Mouse (Mus musculus) lung, postnatal 0 days (tissue): ENCODE data around the gene Gpc6. TPM values are rescaled to one million over a fixed set of nuclear protein-coding genes. Genes with fewer than 3 reads are reported as not detected.

Experiments
- ATAC-seq: fragments of 200-750 bp; cut with Nextera tagmentation; 2 replicates; pipeline ENCODE4 v1.8.0; 2017; ENCODE audit warnings: moderate library complexity
- DNase-seq: peaks from one replicate; pipeline ENCODE4 v3.0.0-alpha.2; 2016; ENCODE audit warnings: low spot score
- H3K27ac ChIP-seq: fragments of 300-500 bp; sonication (generic); 2 replicates; pipeline ENCODE4 v1.5.1; 2014; ENCODE audit warnings: antibody characterized with exemption, mild to moderate bottlenecking, low read length, mixed read lengths
- H3K27me3 ChIP-seq: fragments of 300-500 bp; sonication (generic); replicated peaks from 2 replicates; pipeline ENCODE4 v1.6.1; 2014; ENCODE audit warnings: low read length, mixed read lengths; ENCODE audit not compliant: insufficient read depth
- H3K36me3 ChIP-seq: fragments of 300-500 bp; sonication (generic); 2 replicates; pipeline ENCODE4 v1.6.1; 2014; ENCODE audit warnings: low read length, mixed read lengths; ENCODE audit not compliant: insufficient read depth
- H3K4me1 ChIP-seq: fragments of 300-500 bp; sonication (generic); 2 replicates; pipeline ENCODE4 v1.6.1; 2014; ENCODE audit warnings: antibody characterized with exemption, low read depth, low read length, mixed read lengths; ENCODE audit not compliant: insufficient read depth
- H3K4me2 ChIP-seq: fragments of 300-500 bp; sonication (generic); replicated peaks from 2 replicates; pipeline ENCODE4 v1.6.1; 2014; ENCODE audit warnings: low read depth, mild to moderate bottlenecking, low read length, moderate library complexity, mixed read lengths
- H3K4me3 ChIP-seq: fragments of 300-500 bp; sonication (generic); 2 replicates; pipeline ENCODE4 v1.5.1; 2014; ENCODE audit warnings: low read depth, low read length
- H3K9ac ChIP-seq: fragments of 300-500 bp; sonication (generic); replicated peaks from 2 replicates; pipeline ENCODE4 v1.6.1; 2014; ENCODE audit warnings: low read depth, mild to moderate bottlenecking
- H3K9me3 ChIP-seq: fragments of 300-500 bp; sonication (generic); 2 replicates; pipeline ENCODE4 v1.6.1; 2016; ENCODE audit warnings: low read length, mixed read lengths
- CTCF ChIP-seq: IDR thresholded peaks from 2 replicates; pipeline ENCODE4 v1.5.1; 2016; ENCODE audit warnings: antibody characterized with exemption, mild to moderate bottlenecking
- EP300 ChIP-seq: IDR thresholded peaks from 2 replicates; pipeline ENCODE4 v1.6.1; 2016; ENCODE audit warnings: antibody characterized with exemption, mild to moderate bottlenecking, control low read depth
- WGBS: fragments of 180-500 bp; shearing (Covaris S2); extraction: QIAGEN DNeasy Blood & Tissue Kit; methylation state at CpG from one replicate; pipeline ENCODE4 v1.1.7; 2014; 5-methylcytosine and 5-hydroxymethylcytosine counted together
- polyA plus RNA-seq: library from polyadenylated mRNA; unstranded; fragments of >200 nt; fragmentation: Nextera tagmentation; extraction: Ambion mirVana; gene quantifications from 2 replicates; pipeline ENCODE4 v1.2.1, GENCODE M21; 2015

Gpc6 gene
- polyA plus RNA-seq, result 3.1 and 3.2 TPM in 2 replicates

GRCm38 (mm10) chr14:116924876-116925601 lies at the start of gene Gpc6:
Gene Gpc6, plus strand, starts transcription at chr14:116925315.
- H3K36me3 ChIP-seq, result no peaks in the 10 kb centered on the region
- no peak for TF ChIP-seq EP300
- no peak for TF ChIP-seq CTCF
- H3K9ac ChIP-seq, result peak within 1 kb of the TSS; percentile 32; the same call in 1 of the 2 replicates
- ATAC-seq (peak; percentile 73), DNase-seq (peak; percentile 92)
- under 1% methylated on average over 38 of the region's 38 CpGs for WGBS
- H3K27me3 ChIP-seq, result no peaks in the 10 kb centered on the region
- H3K9me3 ChIP-seq, result no peaks in the 10 kb centered on the region
- peak within 1 kb of the TSS; percentile 99 for H3K4me2 ChIP-seq
- H3K4me3 ChIP-seq, result peak within 1 kb of the TSS; percentile 54
- H3K4me1 ChIP-seq, result no peaks in the 10 kb centered on the region
- H3K27ac ChIP-seq, result no peak within 1 kb of the TSS

GRCm38 (mm10) chr14:116882480-116883044 lies 42.6 kb upstream of the Gpc6 start:
- no peak overlapping the region for H3K4me2 ChIP-seq
- H3K27ac ChIP-seq, result no peak overlapping the region
- H3K9ac ChIP-seq, result no peak overlapping the region
- H3K9me3 ChIP-seq, result no peaks in the 10 kb centered on the region
- DNase-seq, result no peak
- no peak overlapping the region for H3K4me3 ChIP-seq
- TF ChIP-seq CTCF, result no peak
- TF ChIP-seq EP300, result no peak
- 73% methylated on average over 7 of the region's 7 CpGs for WGBS
- H3K4me1 ChIP-seq, result no peaks in the 10 kb centered on the region
- no peak for ATAC-seq
- H3K27me3 ChIP-seq, result no peaks in the 10 kb centered on the region
- no peaks in the 10 kb centered on the region for H3K36me3 ChIP-seq

- Histone ChIP-seq H3K27me3 (no peaks in the 10 kb centered on the region), H3K9ac (no peak overlapping the region), H3K4me3 (no peak overlapping the region), H3K36me3 (no peaks in the 10 kb centered on the region), H3K4me2 (no peak overlapping the region), H3K9me3 (no peaks in the 10 kb centered on the region), H3K27ac (no peak overlapping the region), H3K4me1 (no peaks in the 10 kb centered on the region)
- no peak for TF ChIP-seq CTCF
- no peak for DNase-seq
- 50% methylated on average over 3 of the region's 3 CpGs for WGBS
- no peak for ATAC-seq
Measured at GRCm38 (mm10) chr14:116894316-116894715, 30.8 kb upstream of the Gpc6 start.

- Histone ChIP-seq H3K9me3 (no peaks in the 10 kb centered on the region), H3K4me2 (no peak overlapping the region), H3K9ac (no peak overlapping the region), H3K27me3 (no peaks in the 10 kb centered on the region), H3K4me1 (no peaks in the 10 kb centered on the region), H3K4me3 (no peak overlapping the region), H3K27ac (no peak overlapping the region), H3K36me3 (no peaks in the 10 kb centered on the region)
- ATAC-seq, result no peak
- TF ChIP-seq CTCF (no peak), EP300 (no peak)
- DNase-seq, result no peak
- WGBS, result 17% methylated on average over 1 of the region's 1 CpGs
Measured at GRCm38 (mm10) chr14:116897971-116898370, 27.1 kb upstream of the Gpc6 start.

- Histone ChIP-seq H3K4me3 (no peak overlapping the region), H3K27ac (no peak overlapping the region), H3K9me3 (no peaks in the 10 kb centered on the region), H3K4me2 (no peak overlapping the region), H3K4me1 (no peaks in the 10 kb centered on the region), H3K9ac (no peak overlapping the region), H3K27me3 (no peaks in the 10 kb centered on the region), H3K36me3 (no peaks in the 10 kb centered on the region)
- 49% methylated on average over 1 of the region's 1 CpGs for WGBS
- ATAC-seq (no peak), DNase-seq (no peak)
- TF ChIP-seq CTCF (no peak), EP300 (no peak)
Measured at GRCm38 (mm10) chr14:116911768-116912167, 13.3 kb upstream of the Gpc6 start.

- no peak overlapping the region for H3K4me3 ChIP-seq
- no peak for ATAC-seq
- no peaks in the 10 kb centered on the region for H3K36me3 ChIP-seq
- no peak overlapping the region for H3K27ac ChIP-seq
- 55% methylated on average over 6 of the region's 6 CpGs for WGBS
- H3K27me3 ChIP-seq, result no peaks in the 10 kb centered on the region
- no peaks in the 10 kb centered on the region for H3K4me1 ChIP-seq
- no peak overlapping the region for H3K4me2 ChIP-seq
- H3K9ac ChIP-seq, result no peak overlapping the region
- no peaks in the 10 kb centered on the region for H3K9me3 ChIP-seq
- TF ChIP-seq CTCF, result no peak
- no peak for TF ChIP-seq EP300
- DNase-seq, result no peak
Measured at GRCm38 (mm10) chr14:116916874-116917273, 8.2 kb upstream of the Gpc6 start.
